Mouse (Mus musculus) small intestine, adult 2 months (tissue): ENCODE measurements around the gene Rab3il1.

Experiments
- CTCF ChIP-seq: fragments of 200-500 bp; IDR thresholded peaks from 2 replicates; pipeline ENCODE4 v1.5.1; 2012; ENCODE audit warnings: low read depth, mild to moderate bottlenecking, control low read depth, inconsistent platforms, low read length, moderate library complexity, mixed read lengths; ENCODE audit not compliant: insufficient replicate concordance, insufficient read length; ENCODE audit errors: extremely low read depth
- POLR2A ChIP-seq: fragments of 200-500 bp; IDR thresholded peaks from 2 replicates; pipeline ENCODE4 v1.6.1; 2012; ENCODE audit warnings: low read depth, mild to moderate bottlenecking, control low read depth, inconsistent platforms, low read length, moderate library complexity

GRCm38 (mm10) chr19:9982151-9982851, 19.2 kb upstream of the Rab3il1 start:
- TF ChIP-seq CTCF (no peak; the same call in 1 of the 2 replicates), POLR2A (peak; percentile 98)
